Mouse (Mus musculus) naive thymus-derived CD4-positive, alpha-beta T cell, adult 5 months (primary cell): Measurements from ENCODE around the gene Mc3r. TPM values are rescaled to one million over a fixed set of nuclear protein-coding genes. Genes with fewer than 3 reads are reported as not detected.

Experiments used
- polyA plus RNA-seq: library from polyadenylated mRNA; unstranded; fragments of 100-300 nt; shearing (Covaris generic); gene quantifications from one replicate; pipeline ENCODE4 v1.2.1, GENCODE M21; 2017

Gene Mc3r
- not detected for polyA plus RNA-seq

GRCm38 (mm10) chr2:172248106-172248764 is at the start of gene Mc3r:
Gene Mc3r, plus strand, starts transcription at chr2:172248492.

Other genes with a start within 250 kb of the Mc3r start
- 0.16 TPM for gene Cbln4, start 205.0 kb upstream of the Mc3r start, polyA plus RNA-seq
- gene Fam210b, start 97.1 kb downstream of the Mc3r start, polyA plus RNA-seq = 13.9 TPM
- 4.3 TPM for gene Aurka, start 122.0 kb downstream of the Mc3r start, polyA plus RNA-seq
- 23.6 TPM for gene Cstf1, start 122.2 kb downstream of the Mc3r start, polyA plus RNA-seq
- gene Cass4, start 145.3 kb downstream of the Mc3r start, polyA plus RNA-seq = 0.45 TPM
- 70.7 TPM for gene Rtf2, start 192.1 kb downstream of the Mc3r start, polyA plus RNA-seq
- gene Gcnt7, start 210.1 kb downstream of the Mc3r start, polyA plus RNA-seq = 6.3 TPM
- not detected for gene Fam209, start 224.0 kb downstream of the Mc3r start, polyA plus RNA-seq